Mouse (Mus musculus) left cerebral cortex, postnatal 14 days (tissue): ENCODE data around the gene Fam149a. TPM values are rescaled to one million over a fixed set of nuclear protein-coding genes. Genes with fewer than 3 reads are reported as not detected.
A peak's percentile ranks its signal among the peaks of the same experiment; 100 is the strongest.

Experiments used
- DNase-seq, 2 experiments: peaks; one replicate each; pipeline ENCODE4 v3.0.0; 2021 to 2022; ENCODE audit warnings: low spot score in 2 of 2, mixed read lengths in 1 of 2
- intact Hi-C: fragments of 180-260 bp; cut with DNase I; formaldehyde crosslinking; loops from one replicate; pipeline ENCODE4 v1.15.1; 2025
- long read RNA-seq, 2 experiments: library from polyadenylated mRNA; stranded (forward); transcript quantifications; one replicate each; pipeline ENCODE4 v2.0.0; 2021
- total RNA-seq, 2 experiments: library from RNA; stranded (reverse); gene quantifications; 2 replicates each; pipeline ENCODE4 v1.2.3; 2021

Gene Fam149a
- 10 to 100 TPM; 23.1 to 23.8 TPM for total RNA-seq
- long read RNA-seq, experiment 1, full-length matches to known transcripts = 29 of 34 reads
- long read RNA-seq, experiment 1, partial matches to known transcripts = 3 of 34 reads
- long read RNA-seq, experiment 1, other reads (novel, unspliced or antisense) = 2 of 34 reads
- long read RNA-seq, experiment 2, full-length matches to known transcripts = 23 of 26 reads
- long read RNA-seq, experiment 2, partial matches to known transcripts = 2 of 26 reads
- long read RNA-seq, experiment 2, other reads (novel, unspliced or antisense) = 1 of 26 reads

- intact Hi-C loops = no loop called here
- DNase-seq = peak in 1 of 2 experiments; percentile 13
Observed at GRCm38 (mm10) chr8:45381963-45382347, at the start of gene Fam149a. Fam149a (minus strand) TSS chr8:45382291.

GRCm38 (mm10) chr8:45420151-45420550 is 38.1 kb upstream of the Fam149a start:
- no peak for DNase-seq
- intact Hi-C loops = no loop called here

- intact Hi-C loops = no loop called here
- peak; percentile 12 to 20 for DNase-seq
Observed at GRCm38 (mm10) chr8:45414965-45415364, 32.9 kb upstream of the Fam149a start.

GRCm38 (mm10) chr8:45410882-45411281 is 28.8 kb upstream of the Fam149a start, which contains the start of gene Tlr3:
Tlr3 (minus strand) TSS chr8:45411080.
- intact Hi-C loops = no loop called here
- DNase-seq = no peak

GRCm38 (mm10) chr8:45410146-45410880 is 28.2 kb upstream of the Fam149a start:
- peak; percentile 13 to 36 for DNase-seq
- intact Hi-C loops = no loop called here

DNA sequence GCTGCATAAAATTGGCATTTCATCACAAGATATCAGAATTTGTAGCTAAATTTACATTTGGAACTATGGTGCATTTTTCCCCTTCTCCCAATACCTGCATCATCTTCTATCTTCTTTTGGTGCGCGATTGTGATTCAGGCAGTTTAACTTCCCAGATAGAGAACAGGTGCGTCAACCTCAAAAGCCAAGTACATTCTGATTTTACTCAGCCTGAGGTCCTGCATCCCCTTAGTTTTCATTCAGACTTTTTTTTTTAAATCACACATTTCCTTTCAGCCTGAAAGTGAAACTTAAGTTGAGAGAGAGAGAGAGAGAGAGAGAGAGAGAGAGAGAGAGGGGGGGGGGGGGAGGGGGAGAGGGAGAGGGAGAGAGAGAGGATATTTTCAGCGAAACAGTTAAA is 27.6 kb upstream of the Fam149a start:
- no peak for DNase-seq
- intact Hi-C loops = no loop called here

DNA sequence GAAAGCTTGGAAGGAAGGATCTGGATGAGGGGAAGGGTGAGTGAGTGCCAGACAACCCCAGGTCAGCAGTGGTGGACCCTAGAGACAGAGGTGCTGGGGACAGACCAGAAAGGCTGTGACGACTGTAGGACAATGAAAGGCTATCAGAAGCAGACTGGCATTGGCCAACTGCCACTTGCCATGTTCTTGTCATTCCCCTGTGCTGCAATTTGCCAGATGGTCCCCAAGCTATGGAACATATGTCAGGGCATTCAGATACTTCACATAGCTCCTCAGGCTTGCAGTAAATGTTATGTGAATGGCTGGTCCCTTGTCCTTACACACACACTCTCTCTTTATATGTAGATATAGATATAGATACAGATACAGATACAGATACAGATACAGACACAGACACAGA is 1.2 kb upstream of the Fam149a start:
- intact Hi-C loops = no loop called here
- DNase-seq = no peak

DNA sequence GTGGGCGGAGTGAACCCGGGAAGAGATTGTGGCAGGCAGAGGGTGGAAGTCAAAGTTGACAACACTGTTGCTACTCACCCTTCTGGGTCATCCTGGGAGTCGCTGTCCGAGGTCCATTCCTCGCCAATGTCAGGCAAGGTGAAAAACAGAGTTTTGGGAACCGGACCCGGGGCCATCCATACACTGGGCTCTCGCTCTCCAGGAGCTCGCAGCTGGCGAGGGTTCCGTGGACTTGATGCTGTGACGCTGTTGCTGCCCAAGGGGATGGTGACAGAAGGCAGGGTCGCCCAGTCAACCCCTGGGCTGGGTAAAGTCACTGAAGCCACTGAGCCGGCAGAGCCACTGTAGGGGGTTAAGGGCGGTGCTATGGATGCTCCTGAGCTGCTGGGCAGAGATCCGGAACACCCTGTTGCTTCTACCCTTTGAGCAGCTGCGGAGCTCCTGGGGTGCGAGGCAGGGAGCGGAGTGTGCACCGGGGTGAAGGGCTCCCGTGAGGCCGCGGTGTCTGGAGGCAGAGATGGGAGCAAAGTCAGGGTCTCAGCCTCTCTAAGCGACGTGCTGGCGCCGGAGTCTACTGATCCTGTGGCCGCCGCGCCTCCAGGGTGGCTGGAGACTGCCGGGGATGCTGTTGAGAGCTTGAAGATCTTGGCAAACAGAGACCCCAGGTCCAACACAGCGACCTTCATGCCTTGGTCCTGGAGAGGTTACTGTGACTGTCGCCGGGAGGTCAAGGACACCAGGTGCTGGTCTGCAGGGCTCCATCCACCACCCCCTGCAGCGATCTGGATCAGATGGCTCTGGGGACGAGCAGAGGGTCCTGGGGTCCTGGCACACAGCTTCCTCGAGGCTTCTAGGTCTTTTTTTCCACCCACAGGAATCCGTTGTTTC is 772 bp downstream of the Fam149a start:
- DNase-seq = no peak
- intact Hi-C loops = no loop called here

DNA sequence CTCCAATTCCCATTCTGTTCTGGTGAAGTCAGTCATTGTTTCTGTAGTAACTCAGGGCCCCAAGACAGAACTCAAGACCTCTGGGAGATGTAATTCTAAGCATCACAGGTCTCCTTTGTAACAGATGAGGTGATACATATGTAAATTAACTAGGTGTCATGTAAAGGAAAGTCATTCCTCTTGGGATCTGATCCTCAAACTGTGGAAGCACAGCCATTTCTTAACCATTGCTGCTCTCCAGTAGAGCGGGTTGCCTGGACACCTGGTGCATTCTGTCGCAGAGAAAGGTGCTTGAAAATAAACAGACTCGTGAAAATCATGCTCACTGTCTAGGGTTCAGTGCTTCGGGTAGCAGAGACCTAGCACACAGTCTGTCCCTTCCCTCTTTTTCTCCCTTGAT is 1.5 kb downstream of the Fam149a start:
- DNase-seq = no peak
- intact Hi-C loops = no loop called here

- intact Hi-C loops = no loop called here
- no peak for DNase-seq
Observed at GRCm38 (mm10) chr8:45374071-45374470, 8.0 kb downstream of the Fam149a start.

DNA sequence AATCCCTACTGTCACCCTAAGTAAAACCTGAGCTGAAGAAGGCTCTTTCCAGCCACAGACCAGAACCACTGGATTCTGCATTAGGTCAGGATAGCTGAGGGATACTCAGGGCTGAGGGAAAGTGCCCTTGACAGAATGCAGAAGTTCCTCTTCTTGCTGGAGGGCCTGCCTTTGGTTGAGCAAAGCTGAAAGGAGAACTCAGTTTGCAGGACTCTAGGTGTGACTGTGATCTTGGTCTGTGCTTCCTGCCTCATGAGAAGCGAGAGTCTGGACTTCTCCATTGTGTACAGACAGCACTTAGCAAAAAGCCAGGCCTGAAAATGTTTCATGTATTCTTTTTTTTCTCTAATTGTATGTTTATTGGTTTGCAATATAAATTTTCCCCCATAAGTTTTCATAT is 14.9 kb downstream of the Fam149a start:
- DNase-seq = no peak
- intact Hi-C loops = no loop called here

DNA sequence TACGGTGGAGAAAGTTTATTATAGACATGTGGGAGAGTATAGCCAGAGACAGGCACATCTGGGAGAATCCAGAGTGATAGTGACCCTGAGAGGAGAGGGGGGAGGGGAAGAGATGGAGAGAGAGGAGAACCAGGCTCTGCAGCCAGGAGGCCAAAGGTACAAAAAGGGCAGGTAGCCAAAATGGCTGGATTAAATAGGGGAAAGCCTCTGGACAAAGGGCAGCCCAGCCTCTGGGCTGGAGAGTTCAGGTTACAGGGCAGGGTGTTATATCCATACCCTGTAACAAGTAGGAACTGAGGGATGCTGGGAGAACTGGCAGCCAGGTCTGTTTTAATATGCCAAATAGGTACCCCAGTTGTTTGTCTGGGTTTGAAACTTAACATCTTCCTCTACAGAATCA is 18.9 kb downstream of the Fam149a start:
- DNase-seq = no peak
- intact Hi-C loops = loop anchor here (5.0 kb wide), 1 partner anchor 569 kb away; the partner anchor contains the start of gene Ccdc110

DNA sequence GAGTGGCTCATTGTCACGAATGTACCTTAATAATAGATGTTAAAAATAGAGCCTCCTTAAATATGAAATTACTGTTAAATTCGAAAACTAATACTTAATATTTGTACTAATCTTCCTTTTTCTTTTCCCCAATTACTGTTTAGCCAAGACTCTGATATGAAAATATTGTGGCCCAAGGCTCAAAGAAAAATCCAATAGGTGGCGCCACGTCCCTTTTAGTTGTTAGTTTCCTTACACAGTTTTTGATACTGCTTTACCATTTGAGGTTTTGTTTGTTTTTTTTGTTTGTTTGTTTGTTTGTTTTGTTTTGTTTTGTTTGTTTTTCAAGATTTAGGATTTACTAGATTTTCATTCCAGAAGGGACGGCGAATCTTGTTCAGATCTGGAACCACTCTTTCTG is 19.8 kb downstream of the Fam149a start:
- DNase-seq = peak; percentile 45 to 63
- intact Hi-C loops = loop anchor here (5.0 kb wide), 1 partner anchor 570 kb away; the partner anchor contains the start of gene Ccdc110

GRCm38 (mm10) chr8:45359091-45359605 is 22.9 kb downstream of the Fam149a start:
- DNase-seq = peak in 1 of 2 experiments; percentile 53
- intact Hi-C loops = no loop called here

DNA sequence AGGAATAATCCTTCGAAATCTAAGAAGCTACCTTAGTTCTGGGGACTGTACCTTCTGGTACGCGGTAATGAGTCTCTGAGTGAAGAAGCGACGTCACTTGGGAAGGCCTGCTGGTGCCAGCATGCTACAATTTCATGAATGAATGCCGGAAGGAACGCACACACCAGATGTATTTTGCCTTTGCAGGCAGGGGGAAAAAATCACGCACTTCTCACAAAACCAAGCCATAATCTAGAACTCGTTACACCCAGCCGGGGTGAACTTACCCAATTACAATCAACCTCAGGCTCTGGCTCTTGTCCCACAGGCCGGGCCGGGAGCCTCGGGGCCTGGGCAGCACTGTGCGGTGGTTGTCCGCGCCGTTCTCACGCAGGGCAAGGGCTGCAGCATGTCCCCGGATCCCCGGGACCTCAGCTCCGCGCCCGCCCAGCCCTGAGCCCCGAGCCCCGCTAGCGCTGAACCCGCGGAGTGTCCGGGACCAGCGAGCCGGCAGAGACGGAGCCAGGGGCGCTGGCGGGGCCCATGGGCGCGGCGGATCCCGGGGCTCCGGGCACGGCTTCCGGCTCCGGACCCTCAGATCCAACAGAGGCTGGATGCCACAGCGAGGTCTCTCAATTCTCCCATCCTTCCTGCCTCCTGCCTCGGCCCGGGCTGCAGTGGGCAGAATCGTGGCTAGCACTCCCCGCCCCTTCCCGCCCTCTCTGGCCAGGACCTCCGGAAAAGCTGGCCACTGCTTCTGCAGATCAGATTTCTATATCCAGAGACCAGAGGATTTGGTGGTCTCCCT is 23.8 kb downstream of the Fam149a start:
- DNase-seq = peak; percentile 36 to 39
- intact Hi-C loops = no loop called here

DNA sequence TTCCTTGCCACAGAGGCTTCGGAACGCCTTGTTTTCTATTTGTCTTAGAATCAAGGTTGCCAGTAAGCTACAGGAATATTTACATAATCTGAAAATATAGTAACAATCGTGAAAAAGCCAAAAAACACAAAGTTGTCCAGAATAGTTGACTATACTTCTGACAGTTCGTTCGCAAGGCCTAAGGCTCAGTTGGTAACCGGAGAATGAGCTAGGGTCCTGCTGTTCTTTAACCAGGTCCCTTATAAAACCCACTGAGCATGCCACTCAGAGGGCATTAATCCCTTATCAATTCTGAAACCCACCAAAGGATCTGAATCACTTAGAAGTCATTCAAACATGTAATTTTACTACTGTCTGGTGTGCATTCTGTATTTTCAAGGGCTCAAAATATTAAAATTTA is 26.3 kb downstream of the Fam149a start:
- intact Hi-C loops = no loop called here
- DNase-seq = no peak

- intact Hi-C loops = no loop called here
- DNase-seq = peak; percentile 65 to 70
Observed at GRCm38 (mm10) chr8:45345031-45345430, 37.1 kb downstream of the Fam149a start.

DNA sequence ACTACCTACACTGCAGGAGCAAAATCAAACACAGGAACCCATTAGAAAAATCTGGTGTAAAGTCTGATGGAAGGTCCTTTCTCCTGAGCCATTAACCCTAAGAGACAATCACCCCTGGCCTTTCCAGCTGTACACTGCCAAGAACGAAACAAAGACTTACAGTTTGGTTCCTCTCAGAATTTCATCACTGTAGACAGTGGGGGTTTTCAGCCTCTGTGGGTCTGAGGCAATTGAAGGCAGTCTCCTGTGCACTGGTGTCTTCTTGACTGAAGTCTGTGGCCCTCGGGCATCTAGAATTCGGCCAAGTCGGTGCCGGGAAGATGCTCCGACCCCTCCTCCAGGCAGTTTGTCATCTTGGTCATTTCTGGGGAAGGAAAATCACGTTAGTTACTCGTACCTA is 37.8 kb downstream of the Fam149a start:
- DNase-seq = no peak
- intact Hi-C loops = no loop called here
